Mouse (Mus musculus): ENCODE results near the gene 2410015M20Rik. TPM values are rescaled to one million over a fixed set of nuclear protein-coding genes. Genes with fewer than 3 reads are reported as not detected.
A peak's percentile ranks its signal among the peaks of the same experiment; 100 is the strongest.
"Not testable (repeated sequence)": the region's sequence is repeated elsewhere in the genome, so short reads cannot be mapped to it uniquely, and the experiment has no call there.

Gene 2410015M20Rik
- total RNA-seq (2021) = 100 to 1,000 TPM; 342 to 346 TPM

GRCm38 (mm10) chr17:56609452-56610171, at the start of gene 2410015M20Rik:
2410015M20Rik (minus strand) TSS chr17:56609771.
- intact Hi-C loops (cut with DNase I) = loop anchor here (1.0 to 10.0 kb wide), 4 partner anchors 24 to 665 kb away; partner anchors contain the start of genes Dus3l, Ndufa11, Vav1 and Vmac
- peak; percentile 90 to 94 for DNase-seq

- DNase-seq = no peak
- intact Hi-C loops (cut with DNase I) = no loop called here
Measured at GRCm38 (mm10) chr17:56656171-56656570, 46.6 kb upstream of the 2410015M20Rik start.

GRCm38 (mm10) chr17:56655311-56655710, 45.7 kb upstream of the 2410015M20Rik start:
- intact Hi-C loops (cut with DNase I) = no loop called here
- DNase-seq = no peak

- intact Hi-C loops (cut with DNase I) = no loop called here
- no peak for DNase-seq
Measured at GRCm38 (mm10) chr17:56654771-56655170, 45.2 kb upstream of the 2410015M20Rik start.

GRCm38 (mm10) chr17:56651801-56652200, 42.2 kb upstream of the 2410015M20Rik start:
- intact Hi-C loops (cut with DNase I) = no loop called here
- no peak for DNase-seq

- intact Hi-C loops (cut with DNase I) = no loop called here
- no peak for DNase-seq
Measured at GRCm38 (mm10) chr17:56647546-56647945, 38.0 kb upstream of the 2410015M20Rik start.

- DNase-seq = no peak
- intact Hi-C loops (cut with DNase I) = no loop called here
Measured at GRCm38 (mm10) chr17:56643237-56643636, 33.7 kb upstream of the 2410015M20Rik start.

- intact Hi-C loops (cut with DNase I) = no loop called here
- no peak for DNase-seq
Measured at GRCm38 (mm10) chr17:56634023-56634422, 24.5 kb upstream of the 2410015M20Rik start.

- no peak for DNase-seq
- intact Hi-C loops (cut with DNase I) = no loop called here
Measured at GRCm38 (mm10) chr17:56631807-56632206, 22.2 kb upstream of the 2410015M20Rik start.

GRCm38 (mm10) chr17:56629800-56630781, 20.5 kb upstream of the 2410015M20Rik start:
- not testable (repeated sequence) for DNase-seq
- intact Hi-C loops (cut with DNase I) = loop anchor here (5.0 kb wide), 3 partner anchors 37 to 202 kb away; partner anchors contain the start of genes Ndufa11, Rfx2 and Vmac

- intact Hi-C loops (cut with DNase I) = loop anchor here (5.0 kb wide), 3 partner anchors 40 to 205 kb away; partner anchors contain the start of genes Ndufa11, Rfx2 and Vmac
- no peak for DNase-seq
Measured at GRCm38 (mm10) chr17:56627530-56628277, 18.1 kb upstream of the 2410015M20Rik start, which contains the start of gene Catsperd. Catsperd (plus strand) TSS chr17:56628143.

- intact Hi-C loops (cut with DNase I) = loop anchor here (5.0 kb wide), 3 partner anchors 40 to 205 kb away; partner anchors contain the start of genes Ndufa11, Rfx2 and Vmac
- peak; percentile 93 to 94 for DNase-seq
Measured at GRCm38 (mm10) chr17:56626754-56627470, 17.3 kb upstream of the 2410015M20Rik start, which contains the start of gene Lonp1. Lonp1 (minus strand) TSS chr17:56626887.

- intact Hi-C loops (cut with DNase I) = loop anchor here (5.0 kb wide), 3 partner anchors 41 to 206 kb away; partner anchors contain the start of genes Ndufa11, Rfx2 and Vmac
- DNase-seq = no peak
Measured at GRCm38 (mm10) chr17:56626260-56626659, 16.7 kb upstream of the 2410015M20Rik start.

GRCm38 (mm10) chr17:56625495-56625894, 15.9 kb upstream of the 2410015M20Rik start:
- intact Hi-C loops (cut with DNase I) = loop anchor here (5.0 kb wide), 3 partner anchors 42 to 207 kb away; partner anchors contain the start of genes Ndufa11, Rfx2 and Vmac
- DNase-seq = no peak

GRCm38 (mm10) chr17:56617628-56618027, 8.1 kb upstream of the 2410015M20Rik start:
- DNase-seq = no peak
- intact Hi-C loops (cut with DNase I) = loop anchor here (10.0 kb wide), 1 partner anchor 657 kb away; the partner anchor contains the start of gene Vav1

GRCm38 (mm10) chr17:56616725-56617124, 7.2 kb upstream of the 2410015M20Rik start:
- intact Hi-C loops (cut with DNase I) = loop anchor here (10.0 kb wide), 1 partner anchor 658 kb away; the partner anchor contains the start of gene Vav1
- no peak for DNase-seq

GRCm38 (mm10) chr17:56615792-56616191, 6.2 kb upstream of the 2410015M20Rik start:
- intact Hi-C loops (cut with DNase I) = loop anchor here (10.0 kb wide), 1 partner anchor 659 kb away; the partner anchor contains the start of gene Vav1
- no peak for DNase-seq

GRCm38 (mm10) chr17:56615136-56615784, 5.7 kb upstream of the 2410015M20Rik start:
- intact Hi-C loops (cut with DNase I) = loop anchor here (10.0 kb wide), 1 partner anchor 660 kb away; the partner anchor contains the start of gene Vav1
- no peak for DNase-seq
